Mouse (Mus musculus): ENCODE measurements around the gene Brd2. TPM values are rescaled to one million over a fixed set of nuclear protein-coding genes. Genes with fewer than 3 reads are reported as not detected.
A peak's percentile ranks its signal among the peaks of the same experiment; 100 is the strongest.

Brd2 gene
- total and polyA plus RNA-seq, 3 experiments = 214 to 336 (median 298) TPM

GRCm38 (mm10) chr17:34109806-34110195 is 12.6 kb downstream of the Brd2 start:
- H3K27me3 ChIP-seq (ENCODE audit: insufficient read depth, low read length) = no peaks in the 10 kb centered on the region
- H3K4me1 ChIP-seq (ENCODE audit: insufficient read depth, low read depth, low read length) = peaks cover 41% of the 10 kb centered on the region
- H3K9me3 ChIP-seq (replicated peaks) = 0 out of 2 replicates have a peak, but pooled peaks cover 2% of the 10 kb centered on the region
- no peak for TF ChIP-seq CTCF (IDR thresholded peaks at IDR 0.05; ENCODE audit: low read depth, low read length)
- TF ChIP-seq GATA1 (IDR thresholded peaks at IDR 0.05; ENCODE audit: borderline replicate concordance, low read length) = no peak
- no peak for TF ChIP-seq GATA2 (IDR thresholded peaks at IDR 0.05; ENCODE audit: borderline replicate concordance, low read depth, low read length)
- no peak for TF ChIP-seq TAL1 (conservative IDR thresholded peaks at IDR 0.05; ENCODE audit: low read depth, low read length)
- peak; percentile 38; the same call in 1 of the 2 replicates for TF ChIP-seq POLR2AphosphoS5 (IDR thresholded peaks at IDR 0.05; ENCODE audit: insufficient replicate concordance, low read depth, low read length)
- ATAC-seq (ENCODE audit: extremely low read depth, insufficient number of reproducible peaks, low FRiP score, poor library complexity, severe bottlenecking) (no peak), DNase-seq (ENCODE audit: low spot score) (no peak)
- peaks cover 72% of the 10 kb centered on the region for H3K36me3 ChIP-seq (replicated peaks)
- no peak overlapping the region for H3K4me3 ChIP-seq (ENCODE audit: low read depth, low read length)

- no peak for DNase-seq (ENCODE audit: low spot score)
- Histone ChIP-seq H3K9me3 (replicated peaks) (0 out of 2 replicates have a peak, but pooled peaks cover 2% of the 10 kb centered on the region), H3K4me1 (ENCODE audit: insufficient read depth, low read depth, low read length) (peaks cover 35% of the 10 kb centered on the region), H3K4me3 (ENCODE audit: low read depth, low read length) (no peak overlapping the region), H3K36me3 (replicated peaks) (peaks cover 66% of the 10 kb centered on the region), H3K27me3 (ENCODE audit: insufficient read depth, low read length) (no peaks in the 10 kb centered on the region)
- TF ChIP-seq GATA1 (IDR thresholded peaks at IDR 0.05; ENCODE audit: borderline replicate concordance, low read length) (no peak), CTCF (IDR thresholded peaks at IDR 0.05; ENCODE audit: low read depth, low read length) (no peak), GATA2 (IDR thresholded peaks at IDR 0.05; ENCODE audit: borderline replicate concordance, low read depth, low read length) (no peak), POLR2AphosphoS5 (IDR thresholded peaks at IDR 0.05; ENCODE audit: insufficient replicate concordance, low read depth, low read length) (0 out of 2 replicates have a peak, but pooled peaks have one; percentile 5), TAL1 (conservative IDR thresholded peaks at IDR 0.05; ENCODE audit: low read depth, low read length) (no peak)
- ATAC-seq (ENCODE audit: extremely low read depth, insufficient number of reproducible peaks, low FRiP score, poor library complexity, severe bottlenecking) = no peak
These were observed 13.2 kb downstream of the Brd2 start for GRCm38 (mm10) chr17:34109038-34109805.

- Histone ChIP-seq H3K27me3 (ENCODE audit: insufficient read depth, low read length) (no peaks in the 10 kb centered on the region), H3K4me3 (ENCODE audit: low read depth, low read length) (no peak overlapping the region), H3K4me1 (ENCODE audit: insufficient read depth, low read depth, low read length) (peaks cover 31% of the 10 kb centered on the region), H3K36me3 (replicated peaks) (peaks cover 59% of the 10 kb centered on the region), H3K9me3 (replicated peaks) (0 out of 2 replicates have a peak, but pooled peaks cover 2% of the 10 kb centered on the region)
- no peak for DNase-seq (ENCODE audit: low spot score)
- no peak for ATAC-seq (ENCODE audit: extremely low read depth, insufficient number of reproducible peaks, low FRiP score, poor library complexity, severe bottlenecking)
- no peak for TF ChIP-seq GATA2 (IDR thresholded peaks at IDR 0.05; ENCODE audit: borderline replicate concordance, low read depth, low read length)
These were observed 14.0 kb downstream of the Brd2 start for GRCm38 (mm10) chr17:34108460-34108859.

- Histone ChIP-seq H3K4me3 (ENCODE audit: low read depth, low read length) (no peak overlapping the region), H3K4me1 (ENCODE audit: insufficient read depth, low read depth, low read length) (peaks cover 31% of the 10 kb centered on the region), H3K36me3 (replicated peaks) (peaks cover 47% of the 10 kb centered on the region), H3K9me3 (replicated peaks) (0 out of 2 replicates have a peak, but pooled peaks cover 2% of the 10 kb centered on the region), H3K27me3 (ENCODE audit: insufficient read depth, low read length) (no peaks in the 10 kb centered on the region)
- DNase-seq (ENCODE audit: low spot score) (no peak), ATAC-seq (ENCODE audit: extremely low read depth, insufficient number of reproducible peaks, low FRiP score, poor library complexity, severe bottlenecking) (no peak)
- no peak for TF ChIP-seq GATA1 (IDR thresholded peaks at IDR 0.05; ENCODE audit: borderline replicate concordance, low read length)
- TF ChIP-seq CTCF (IDR thresholded peaks at IDR 0.05; ENCODE audit: low read depth, low read length) = no peak
- no peak for TF ChIP-seq TAL1 (conservative IDR thresholded peaks at IDR 0.05; ENCODE audit: low read depth, low read length)
- TF ChIP-seq POLR2AphosphoS5 (IDR thresholded peaks at IDR 0.05; ENCODE audit: insufficient replicate concordance, low read depth, low read length) = peak; percentile 78; the same call in 1 of the 2 replicates
These were observed 15.1 kb downstream of the Brd2 start for GRCm38 (mm10) chr17:34107109-34107867.

DNA sequence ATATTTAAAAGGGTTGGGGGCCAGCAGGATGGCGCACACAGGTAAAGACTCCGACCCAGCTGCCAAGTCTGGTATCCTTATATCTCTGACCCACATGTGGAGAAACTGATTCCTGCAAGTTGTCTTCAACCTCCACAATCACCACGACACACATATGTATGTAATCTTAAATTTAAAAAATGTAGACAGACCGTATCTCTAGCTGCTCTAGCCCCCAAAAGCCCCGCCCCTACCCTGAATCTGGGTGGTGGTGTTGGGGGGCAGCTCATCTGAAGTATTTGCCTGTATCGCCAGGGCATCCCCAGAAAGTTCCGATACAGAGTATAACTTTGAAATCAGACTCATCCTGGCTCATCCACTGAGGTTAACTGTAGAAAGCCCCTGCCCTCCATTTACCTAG is 15.9 kb downstream of the Brd2 start:
- DNase-seq (ENCODE audit: low spot score) (no peak), ATAC-seq (ENCODE audit: extremely low read depth, insufficient number of reproducible peaks, low FRiP score, poor library complexity, severe bottlenecking) (no peak)
- Histone ChIP-seq H3K27me3 (ENCODE audit: insufficient read depth, low read length) (no peaks in the 10 kb centered on the region), H3K9me3 (replicated peaks) (0 out of 2 replicates have a peak, but pooled peaks cover 2% of the 10 kb centered on the region), H3K36me3 (replicated peaks) (peaks cover 40% of the 10 kb centered on the region), H3K4me1 (ENCODE audit: insufficient read depth, low read depth, low read length) (peaks cover 33% of the 10 kb centered on the region), H3K4me3 (ENCODE audit: low read depth, low read length) (no peak overlapping the region)
- TF ChIP-seq CTCF (IDR thresholded peaks at IDR 0.05; ENCODE audit: low read depth, low read length) = no peak
- no peak for TF ChIP-seq GATA1 (IDR thresholded peaks at IDR 0.05; ENCODE audit: borderline replicate concordance, low read length)
- TF ChIP-seq TAL1 (conservative IDR thresholded peaks at IDR 0.05; ENCODE audit: low read depth, low read length) = no peak
- no peak for TF ChIP-seq GATA2 (IDR thresholded peaks at IDR 0.05; ENCODE audit: borderline replicate concordance, low read depth, low read length)
- no peak for TF ChIP-seq POLR2AphosphoS5 (IDR thresholded peaks at IDR 0.05; ENCODE audit: insufficient replicate concordance, low read depth, low read length)

GRCm38 (mm10) chr17:34104804-34105203 is 17.6 kb downstream of the Brd2 start:
- peaks cover 7% of the 10 kb centered on the region for H3K27me3 ChIP-seq (ENCODE audit: insufficient read depth, low read length)
- peaks cover 31% of the 10 kb centered on the region for H3K4me1 ChIP-seq (ENCODE audit: insufficient read depth, low read depth, low read length)
- peaks cover 22% of the 10 kb centered on the region for H3K36me3 ChIP-seq (replicated peaks)
- 0 out of 2 replicates have a peak, but pooled peaks cover 2% of the 10 kb centered on the region for H3K9me3 ChIP-seq (replicated peaks)
- H3K4me3 ChIP-seq (ENCODE audit: low read depth, low read length) = no peak overlapping the region
- no peak for TF ChIP-seq GATA1 (IDR thresholded peaks at IDR 0.05; ENCODE audit: borderline replicate concordance, low read length)
- no peak for TF ChIP-seq GATA2 (IDR thresholded peaks at IDR 0.05; ENCODE audit: borderline replicate concordance, low read depth, low read length)
- TF ChIP-seq TAL1 (conservative IDR thresholded peaks at IDR 0.05; ENCODE audit: low read depth, low read length) = no peak
- TF ChIP-seq CTCF (IDR thresholded peaks at IDR 0.05; ENCODE audit: low read depth, low read length) = no peak
- no peak for TF ChIP-seq POLR2AphosphoS5 (IDR thresholded peaks at IDR 0.05; ENCODE audit: insufficient replicate concordance, low read depth, low read length)
- no peak for ATAC-seq (ENCODE audit: extremely low read depth, insufficient number of reproducible peaks, low FRiP score, poor library complexity, severe bottlenecking)
- no peak for DNase-seq (ENCODE audit: low spot score)

All from G1E (cell line).